Mouse (Mus musculus): ENCODE measurements around the gene Mcpt9.
"Not testable (repeated sequence)": the region's sequence is repeated elsewhere in the genome, so short reads cannot be mapped to it uniquely, and the experiment has no call there.

The Mcpt9 gene

DNA sequence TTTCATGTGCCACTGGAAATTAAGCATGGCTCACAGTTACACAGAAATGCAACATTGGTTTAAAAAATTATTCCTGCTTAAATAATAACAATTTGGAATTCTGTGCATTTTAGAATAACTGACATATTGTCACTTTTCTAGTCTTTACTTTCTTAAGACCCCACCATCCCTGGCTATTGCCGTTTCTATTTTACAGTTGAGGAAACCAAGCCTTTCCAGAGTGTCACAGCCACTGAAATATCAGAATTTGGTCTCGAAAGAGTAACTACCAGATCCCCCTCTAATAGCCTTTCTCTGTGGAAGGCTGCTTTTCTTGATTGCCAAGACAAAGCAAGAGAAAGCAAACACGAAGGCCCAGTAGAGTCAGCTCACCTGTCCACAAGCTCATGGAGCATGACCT is at the start of gene Mcpt9:
Gene Mcpt9, minus strand, starts transcription at position 101 of the 400 bp plus-strand sequence.
- not testable (repeated sequence) for DNase-seq

DNA sequence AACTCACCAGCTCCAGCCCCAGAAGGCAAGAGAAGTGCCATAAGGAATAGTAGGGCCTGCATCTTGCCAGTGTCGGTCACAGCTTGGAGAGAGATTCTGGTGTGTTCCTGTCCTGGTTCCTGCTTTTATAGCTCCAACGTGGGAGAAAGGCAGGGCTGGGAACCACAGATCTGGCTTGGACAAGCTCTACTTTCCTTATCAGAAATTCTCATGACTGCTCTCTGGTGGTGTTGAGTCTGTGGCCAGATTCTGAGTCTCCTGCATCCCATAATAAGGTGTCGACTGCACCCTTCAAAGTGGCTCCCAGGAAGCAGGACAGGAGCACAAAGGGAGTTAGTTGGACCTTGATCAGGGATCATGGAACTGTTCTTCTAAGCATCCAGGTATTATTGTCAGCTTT is 31.9 kb upstream of the Mcpt9 start, which contains the start of gene Mcpt4:
Gene Mcpt4, minus strand, starts transcription at position 101 of the 400 bp plus-strand sequence.
- not testable (repeated sequence) for DNase-seq

DNA sequence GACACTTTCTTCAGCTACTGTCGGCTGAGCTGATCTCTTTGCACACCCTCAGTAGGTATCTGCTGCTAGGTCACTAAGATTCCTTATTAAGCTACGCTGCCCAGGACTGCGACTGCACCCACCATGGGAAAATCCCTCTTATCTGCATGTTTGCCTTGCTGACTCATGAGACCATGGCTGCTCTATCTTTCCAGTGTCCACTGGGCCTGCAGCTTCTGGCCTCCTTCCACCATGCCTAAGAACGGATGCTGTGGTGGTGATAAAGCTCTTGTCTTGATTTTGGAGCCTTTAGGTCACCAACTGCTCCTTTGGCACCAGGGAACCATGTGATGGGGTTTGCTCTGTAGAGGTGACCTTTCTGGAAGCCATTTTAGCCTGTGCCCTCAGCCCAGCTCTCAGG is 27.4 kb upstream of the Mcpt9 start:
- DNase-seq = no peak

DNA sequence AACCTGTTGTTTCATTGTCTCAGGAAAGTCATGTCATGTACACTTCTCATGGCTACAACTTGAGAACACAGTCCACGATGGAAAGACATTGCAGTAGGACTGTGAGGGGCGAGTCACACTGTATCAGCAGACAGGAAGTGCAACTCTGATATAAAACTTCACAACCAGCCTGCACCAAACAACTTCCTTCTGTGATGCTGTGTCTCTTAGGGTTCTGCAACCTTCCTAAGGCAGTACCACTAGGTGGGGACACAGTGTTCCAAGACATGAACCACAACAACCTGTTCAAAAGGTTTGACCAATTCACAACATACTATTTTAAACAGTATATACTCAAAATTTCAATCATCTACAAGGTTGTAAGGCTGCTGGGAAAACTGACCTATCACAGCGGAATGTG is 25.1 kb upstream of the Mcpt9 start:
- no peak for DNase-seq

DNA sequence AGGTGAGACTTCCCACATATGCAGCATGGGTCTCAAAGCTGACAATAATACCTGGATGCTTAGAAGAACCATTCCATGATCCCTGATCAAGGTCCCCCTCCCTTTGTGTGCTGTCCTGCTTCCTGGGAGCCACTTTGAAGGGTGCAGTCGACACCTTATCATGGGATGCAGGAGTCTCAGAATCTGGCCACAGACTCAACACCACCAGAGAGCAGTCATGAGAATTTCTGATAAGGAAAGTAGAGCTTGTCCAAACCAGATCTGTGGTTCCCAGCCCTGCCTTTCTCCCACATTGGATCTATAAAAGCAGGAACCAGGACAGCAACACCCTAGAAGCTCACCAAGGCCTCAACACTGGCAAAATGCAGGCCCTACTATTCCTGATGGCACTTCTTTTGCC is 11.5 kb upstream of the Mcpt9 start, which contains the start of gene Mcpt2:
Gene Mcpt2, plus strand, starts transcription at position 250 of the 400 bp plus-strand sequence.
- not testable (repeated sequence) for DNase-seq

DNA sequence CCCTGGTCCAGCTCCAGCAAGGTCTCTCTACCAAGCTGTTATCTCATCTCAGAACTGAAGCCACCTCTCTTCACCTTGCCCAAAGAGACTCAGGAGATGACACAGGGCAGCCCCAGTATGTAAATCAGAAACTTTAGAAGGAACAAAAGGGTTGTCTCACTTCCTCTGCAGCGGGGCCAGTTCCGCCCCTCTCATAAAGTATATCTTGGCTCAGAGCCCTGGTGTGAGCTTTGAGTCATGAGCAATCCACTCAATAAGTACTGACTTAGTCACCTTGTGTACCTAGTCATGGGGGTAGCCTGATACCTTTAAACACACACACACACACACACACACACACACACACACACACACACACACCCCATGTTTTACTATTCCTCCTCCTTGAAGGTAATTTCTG is 4.1 kb upstream of the Mcpt9 start:
- no peak for DNase-seq

DNA sequence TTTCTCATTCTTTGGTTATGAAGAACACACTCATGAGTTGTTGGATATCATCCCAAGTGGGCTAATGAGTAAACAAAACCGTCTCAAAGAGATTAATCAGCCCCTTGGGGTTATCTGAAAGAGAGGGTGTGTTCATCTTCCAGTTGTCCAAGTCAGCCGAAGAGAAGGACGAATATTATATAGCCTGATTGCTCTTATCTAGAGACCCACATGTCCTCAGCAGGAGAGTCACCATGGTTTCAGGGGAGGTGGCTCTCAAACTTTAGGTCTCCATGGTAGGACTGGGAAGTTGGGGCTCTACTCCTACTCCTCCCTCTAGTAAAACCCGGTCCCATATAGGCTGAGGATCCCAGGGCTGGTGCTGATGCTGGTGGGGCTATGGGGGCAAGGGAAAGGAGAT is 9.0 kb downstream of the Mcpt9 start:
- DNase-seq = not testable (repeated sequence)

DNA sequence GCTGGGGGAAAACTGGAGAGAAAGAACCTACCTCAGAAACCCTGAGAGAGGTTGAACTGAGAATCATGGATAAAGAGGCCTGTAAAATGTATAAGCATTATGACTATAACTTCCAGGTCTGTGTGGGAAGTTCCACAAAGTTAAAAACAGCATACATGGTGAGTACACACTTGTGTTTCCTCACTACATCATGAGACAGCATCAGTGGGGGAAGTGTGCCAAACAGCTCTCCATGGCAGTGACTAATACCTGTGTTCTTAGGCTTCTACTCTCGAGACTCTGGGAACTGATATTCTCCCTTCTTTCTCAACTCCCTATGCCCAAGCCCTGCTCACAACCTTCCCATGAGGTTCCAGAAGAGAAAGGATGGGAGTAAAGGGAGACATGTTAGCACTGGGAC is 10.8 kb downstream of the Mcpt9 start:
- no peak for DNase-seq

DNA sequence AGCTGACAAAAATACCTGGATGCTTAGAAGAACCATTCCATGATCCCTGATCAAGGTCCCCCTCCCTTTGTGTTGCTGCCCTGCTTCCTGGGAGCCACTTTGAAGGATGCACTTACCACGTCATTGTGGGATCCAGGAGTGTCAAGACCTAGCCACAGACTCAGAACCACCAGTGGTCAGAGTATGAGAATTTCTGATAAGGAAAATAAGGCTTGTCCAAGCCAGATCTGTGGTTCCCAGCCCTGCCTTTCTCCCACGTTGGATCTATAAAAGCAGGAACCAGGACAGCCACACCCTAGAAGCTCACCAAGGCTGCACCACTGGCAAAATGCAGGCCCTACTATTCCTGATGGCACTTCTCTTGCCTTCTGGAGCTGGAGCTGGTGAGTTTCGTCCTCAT is 12.6 kb downstream of the Mcpt9 start, which contains the start of gene Mcpt1:
Gene Mcpt1, plus strand, starts transcription at position 301 of the 400 bp plus-strand sequence.
- not testable (repeated sequence) for DNase-seq

DNA sequence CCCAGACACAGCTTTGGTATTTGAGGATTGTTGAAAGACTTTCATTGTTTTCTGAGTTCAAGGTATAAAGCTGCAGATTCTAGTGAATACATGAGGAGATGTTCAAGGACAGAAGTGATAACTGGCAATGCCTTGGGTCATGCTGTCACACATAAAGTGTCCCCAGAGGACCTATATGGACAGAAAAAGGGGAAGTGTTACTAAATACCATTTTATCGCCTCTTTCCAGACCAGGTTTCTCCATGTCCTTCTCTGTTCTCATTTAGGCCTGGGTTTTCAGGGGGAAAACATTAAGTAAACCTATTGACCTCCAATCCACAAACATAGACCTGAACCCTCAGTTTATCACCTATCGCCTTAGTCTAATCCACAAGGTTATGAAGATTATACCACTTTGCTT is 16.4 kb downstream of the Mcpt9 start:
- DNase-seq = no peak

DNA sequence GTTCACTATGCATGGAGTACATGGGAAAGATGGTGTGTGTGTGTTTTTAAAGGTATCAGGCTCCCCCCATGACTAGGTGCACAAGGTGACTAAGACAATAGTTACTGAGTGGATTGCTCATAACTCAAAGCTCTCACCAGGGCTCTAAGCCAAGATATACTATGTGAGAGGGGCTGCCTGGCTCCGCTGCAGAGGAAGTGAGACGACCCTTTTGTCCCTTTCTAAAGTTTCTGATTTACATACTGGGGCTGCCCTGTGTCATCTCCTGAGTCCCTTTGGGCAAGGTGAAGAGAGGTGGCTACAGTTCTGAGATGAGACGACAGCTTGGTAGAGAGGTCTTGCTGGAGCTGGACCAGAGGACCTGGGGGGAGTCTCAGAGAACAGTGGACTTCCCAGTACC is 17.1 kb downstream of the Mcpt9 start:
- no peak for DNase-seq

DNA sequence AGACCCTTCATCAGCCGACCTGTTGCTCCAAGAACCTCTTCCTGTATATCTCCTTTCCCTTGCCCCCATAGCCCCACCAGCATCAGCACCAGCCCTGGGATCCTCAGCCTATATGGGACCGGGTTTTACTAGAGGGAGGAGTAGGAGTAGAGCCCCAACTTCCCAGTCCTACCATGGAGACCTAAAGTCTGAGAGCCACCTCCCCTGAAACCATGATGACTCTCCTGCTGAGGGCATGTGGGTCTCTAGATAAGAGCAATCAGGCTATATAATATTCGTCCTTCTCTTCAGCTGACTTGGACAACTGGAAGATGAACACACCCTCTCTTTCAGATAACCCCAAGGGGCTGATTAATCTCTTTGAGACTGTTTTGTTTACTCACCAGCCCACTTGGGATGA is 42.8 kb downstream of the Mcpt9 start:
- DNase-seq = not testable (repeated sequence)

Data from layer of hippocampus, adult 9-11 months (tissue).